Mouse (Mus musculus): ENCODE results near the gene Ssr4. TPM values are rescaled to one million over a fixed set of nuclear protein-coding genes. Genes with fewer than 3 reads are reported as not detected.
"Not testable (repeated sequence)": the region's sequence is repeated elsewhere in the genome, so short reads cannot be mapped to it uniquely, and the experiment has no call there.

Ssr4 gene
- 49.0 and 53.3 TPM in 2 replicates for polyA plus RNA-seq (2012; rRNA removed)

DNA sequence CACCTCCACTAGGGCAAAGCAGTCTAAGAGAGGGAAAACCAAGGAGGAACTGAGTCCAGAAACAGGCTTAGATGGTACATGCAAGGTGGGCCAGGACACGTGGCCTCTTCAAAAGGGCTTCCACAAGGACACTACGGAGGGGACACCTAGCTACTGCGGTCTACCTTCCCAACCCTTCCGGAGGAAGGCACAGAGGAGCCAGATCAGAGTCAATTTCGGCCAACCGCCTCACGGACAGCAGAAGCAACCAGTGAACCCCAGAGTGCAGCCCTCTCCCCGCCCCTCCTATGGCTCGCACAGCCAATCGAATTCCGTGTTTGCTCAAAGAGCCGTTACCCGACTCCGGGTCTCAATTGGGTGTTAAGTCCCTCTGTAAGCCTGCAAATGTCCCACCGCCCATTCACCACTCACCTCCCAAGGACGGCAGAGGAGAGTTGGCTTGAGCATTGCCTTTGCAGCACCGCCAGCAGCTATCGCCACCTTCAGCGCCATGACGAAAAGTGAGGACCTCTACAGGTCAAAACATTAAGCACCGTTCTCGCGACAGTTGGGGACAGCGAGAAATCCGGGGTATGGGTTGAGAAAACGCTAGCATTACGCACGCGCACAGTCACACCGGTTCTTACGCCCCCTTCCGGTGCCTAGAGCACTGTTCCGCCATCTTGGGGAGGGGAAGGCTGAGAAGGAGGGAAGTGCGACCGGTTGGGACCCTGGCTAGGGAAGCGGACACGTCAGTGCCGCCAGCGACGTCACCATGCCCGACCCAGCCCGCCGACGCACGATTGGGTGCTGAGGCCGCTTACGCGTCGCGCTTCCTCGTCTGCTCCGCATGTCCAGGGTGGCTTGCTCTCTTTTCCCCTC, at the start of gene Ssr4, which contains the start of gene Idh3g:
Gene Ssr4, plus strand, starts transcription at position 665 of the 861 bp plus-strand sequence.
Gene Idh3g, minus strand, starts transcription at position 534 of the 861 bp plus-strand sequence.
- Histone ChIP-seq H3K27ac (ENCODE audit: control insufficient read depth, insufficient read depth, low read depth, low read length) (peak within 1 kb of the TSS; percentile 92), H3K36me3 (ENCODE audit: control insufficient read depth, insufficient read depth, low read length) (no peaks in the 10 kb centered on the region), H3K27me3 (ENCODE audit: control insufficient read depth, insufficient read depth, low read length) (no peaks in the 10 kb centered on the region), H3K4me1 (ENCODE audit: control insufficient read depth, insufficient read depth, low read length) (peaks cover 4% of the 10 kb centered on the region), H3K4me3 (ENCODE audit: control insufficient read depth, low read depth, low read length) (peak within 1 kb of the TSS; percentile 90)
- no peak; the same call in 1 of the 2 replicates for TF ChIP-seq POLR2A (IDR thresholded peaks at IDR 0.05; ENCODE audit: control insufficient read depth, low read depth, low read length)
- TF ChIP-seq CTCF (IDR thresholded peaks at IDR 0.05; ENCODE audit: control insufficient read depth, insufficient read depth, insufficient replicate concordance, low read depth, low read length), result peak; percentile 18; the same call in 1 of the 2 replicates

DNA sequence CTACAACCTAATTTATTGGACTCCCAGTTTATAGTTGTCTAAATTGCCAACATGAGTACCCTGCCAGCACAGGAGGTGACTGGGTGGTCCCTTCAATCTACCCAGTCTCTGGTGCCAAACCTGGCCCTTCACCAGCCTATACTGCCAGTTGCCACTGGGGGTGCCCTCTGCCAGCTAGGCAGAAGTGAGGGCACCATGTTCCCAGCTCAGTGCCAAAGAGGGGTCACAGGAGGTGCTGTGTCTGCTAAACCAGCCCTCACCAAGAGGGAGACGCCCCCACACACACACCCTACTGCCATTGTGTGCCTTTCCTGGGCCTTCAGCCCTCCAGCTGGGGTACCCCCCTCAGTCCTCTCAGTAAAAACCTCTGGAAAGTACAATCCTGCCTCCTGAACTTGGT, 48.7 kb upstream of the Ssr4 start:
- no peaks in the 10 kb centered on the region for H3K4me1 ChIP-seq (ENCODE audit: control insufficient read depth, insufficient read depth, low read length)
- no peaks in the 10 kb centered on the region for H3K27me3 ChIP-seq (ENCODE audit: control insufficient read depth, insufficient read depth, low read length)
- H3K4me3 ChIP-seq (ENCODE audit: control insufficient read depth, low read depth, low read length), result no peak overlapping the region
- H3K36me3 ChIP-seq (ENCODE audit: control insufficient read depth, insufficient read depth, low read length), result no peaks in the 10 kb centered on the region
- H3K27ac ChIP-seq (ENCODE audit: control insufficient read depth, insufficient read depth, low read depth, low read length), result no peak overlapping the region
- TF ChIP-seq POLR2A (IDR thresholded peaks at IDR 0.05; ENCODE audit: control insufficient read depth, low read depth, low read length) (no peak), CTCF (IDR thresholded peaks at IDR 0.05; ENCODE audit: control insufficient read depth, insufficient read depth, insufficient replicate concordance, low read depth, low read length) (no peak)

DNA sequence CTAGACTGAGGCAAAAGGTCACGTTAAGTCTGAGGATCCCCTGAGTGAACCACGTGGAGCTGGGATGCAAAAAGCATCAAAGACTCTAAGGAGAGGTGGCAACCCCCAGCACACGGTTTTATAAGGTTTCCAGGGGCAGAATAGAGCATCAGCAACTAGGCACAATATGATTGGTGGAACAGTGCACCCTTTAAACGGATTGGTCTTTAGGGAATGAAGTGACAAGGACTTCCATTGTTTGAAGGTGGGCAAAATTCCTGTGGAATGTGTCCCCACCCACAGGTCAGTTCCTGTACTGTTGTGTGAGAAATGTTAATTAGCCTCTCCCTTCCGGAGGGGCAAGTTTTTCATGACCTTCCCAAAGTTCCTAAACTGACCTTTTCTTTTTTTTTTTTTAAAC, 47.7 kb upstream of the Ssr4 start:
- Histone ChIP-seq H3K4me1 (ENCODE audit: control insufficient read depth, insufficient read depth, low read length) (no peaks in the 10 kb centered on the region), H3K27ac (ENCODE audit: control insufficient read depth, insufficient read depth, low read depth, low read length) (no peak overlapping the region), H3K36me3 (ENCODE audit: control insufficient read depth, insufficient read depth, low read length) (no peaks in the 10 kb centered on the region), H3K27me3 (ENCODE audit: control insufficient read depth, insufficient read depth, low read length) (no peaks in the 10 kb centered on the region), H3K4me3 (ENCODE audit: control insufficient read depth, low read depth, low read length) (no peak overlapping the region)
- no peak for TF ChIP-seq CTCF (IDR thresholded peaks at IDR 0.05; ENCODE audit: control insufficient read depth, insufficient read depth, insufficient replicate concordance, low read depth, low read length)

DNA sequence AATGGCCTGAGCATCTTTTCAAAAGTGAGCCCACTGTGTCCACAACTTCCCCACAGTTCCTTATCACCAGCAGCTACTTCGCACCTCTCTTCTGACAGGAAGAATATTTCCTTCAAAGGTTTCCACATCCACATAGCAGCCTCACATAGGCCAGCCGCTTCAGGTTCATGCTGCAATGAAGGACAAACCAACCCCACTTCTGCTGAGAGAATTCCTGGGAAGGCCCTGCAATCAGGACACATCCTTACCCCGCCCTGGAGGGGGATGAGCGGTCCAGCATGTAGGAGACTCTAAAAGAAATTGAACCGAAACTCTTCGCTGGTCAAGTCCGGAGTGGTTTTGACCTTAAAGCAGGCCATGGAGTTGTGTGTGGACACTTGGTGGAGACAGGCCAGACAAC, 47.0 kb upstream of the Ssr4 start:
- H3K36me3 ChIP-seq (ENCODE audit: control insufficient read depth, insufficient read depth, low read length); H3K27ac ChIP-seq (ENCODE audit: control insufficient read depth, insufficient read depth, low read depth, low read length); H3K4me1 ChIP-seq (ENCODE audit: control insufficient read depth, insufficient read depth, low read length); H3K4me3 ChIP-seq (ENCODE audit: control insufficient read depth, low read depth, low read length); H3K27me3 ChIP-seq (ENCODE audit: control insufficient read depth, insufficient read depth, low read length): not testable (repeated sequence)

- no peak overlapping the region for H3K27ac ChIP-seq (ENCODE audit: control insufficient read depth, insufficient read depth, low read depth, low read length)
- no peaks in the 10 kb centered on the region for H3K36me3 ChIP-seq (ENCODE audit: control insufficient read depth, insufficient read depth, low read length)
These were observed 41.9 kb upstream of the Ssr4 start for GRCm38 (mm10) chrX:73744774-73745481.

DNA sequence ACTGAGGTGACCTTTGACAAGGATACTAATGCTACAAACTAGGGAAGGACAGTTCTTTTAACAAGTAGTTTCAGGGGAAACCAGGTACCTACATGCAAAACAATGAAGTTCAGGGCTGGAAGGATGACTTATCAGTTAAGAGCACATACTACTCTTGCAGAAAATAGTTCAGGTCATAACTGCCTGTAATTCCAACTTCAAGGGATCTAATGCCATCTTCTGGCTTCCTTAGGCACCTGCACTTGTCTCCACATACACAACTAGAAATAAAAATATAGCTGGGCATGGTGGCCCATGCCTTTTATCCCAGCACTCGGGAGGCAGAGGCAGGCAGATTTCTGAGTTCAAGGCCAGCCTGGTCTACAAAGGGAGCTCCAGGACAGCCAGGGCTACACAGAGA, 37.9 kb upstream of the Ssr4 start:
- Histone ChIP-seq H3K4me3 (ENCODE audit: control insufficient read depth, low read depth, low read length) (no peak overlapping the region), H3K4me1 (ENCODE audit: control insufficient read depth, insufficient read depth, low read length) (no peaks in the 10 kb centered on the region), H3K36me3 (ENCODE audit: control insufficient read depth, insufficient read depth, low read length) (no peaks in the 10 kb centered on the region), H3K27me3 (ENCODE audit: control insufficient read depth, insufficient read depth, low read length) (no peaks in the 10 kb centered on the region), H3K27ac (ENCODE audit: control insufficient read depth, insufficient read depth, low read depth, low read length) (no peak overlapping the region)
- TF ChIP-seq POLR2A (IDR thresholded peaks at IDR 0.05; ENCODE audit: control insufficient read depth, low read depth, low read length) (no peak), CTCF (IDR thresholded peaks at IDR 0.05; ENCODE audit: control insufficient read depth, insufficient read depth, insufficient replicate concordance, low read depth, low read length) (no peak)

More at GRCm38 (mm10) chrX:73744774-73745481, 41.9 kb upstream of the Ssr4 start:
- H3K4me3 ChIP-seq (ENCODE audit: control insufficient read depth, low read depth, low read length), result no peak overlapping the region
- TF ChIP-seq CTCF (IDR thresholded peaks at IDR 0.05; ENCODE audit: control insufficient read depth, insufficient read depth, insufficient replicate concordance, low read depth, low read length) (no peak), POLR2A (IDR thresholded peaks at IDR 0.05; ENCODE audit: control insufficient read depth, low read depth, low read length) (no peak)
- no peaks in the 10 kb centered on the region for H3K27me3 ChIP-seq (ENCODE audit: control insufficient read depth, insufficient read depth, low read length)
- no peaks in the 10 kb centered on the region for H3K4me1 ChIP-seq (ENCODE audit: control insufficient read depth, insufficient read depth, low read length)

DNA sequence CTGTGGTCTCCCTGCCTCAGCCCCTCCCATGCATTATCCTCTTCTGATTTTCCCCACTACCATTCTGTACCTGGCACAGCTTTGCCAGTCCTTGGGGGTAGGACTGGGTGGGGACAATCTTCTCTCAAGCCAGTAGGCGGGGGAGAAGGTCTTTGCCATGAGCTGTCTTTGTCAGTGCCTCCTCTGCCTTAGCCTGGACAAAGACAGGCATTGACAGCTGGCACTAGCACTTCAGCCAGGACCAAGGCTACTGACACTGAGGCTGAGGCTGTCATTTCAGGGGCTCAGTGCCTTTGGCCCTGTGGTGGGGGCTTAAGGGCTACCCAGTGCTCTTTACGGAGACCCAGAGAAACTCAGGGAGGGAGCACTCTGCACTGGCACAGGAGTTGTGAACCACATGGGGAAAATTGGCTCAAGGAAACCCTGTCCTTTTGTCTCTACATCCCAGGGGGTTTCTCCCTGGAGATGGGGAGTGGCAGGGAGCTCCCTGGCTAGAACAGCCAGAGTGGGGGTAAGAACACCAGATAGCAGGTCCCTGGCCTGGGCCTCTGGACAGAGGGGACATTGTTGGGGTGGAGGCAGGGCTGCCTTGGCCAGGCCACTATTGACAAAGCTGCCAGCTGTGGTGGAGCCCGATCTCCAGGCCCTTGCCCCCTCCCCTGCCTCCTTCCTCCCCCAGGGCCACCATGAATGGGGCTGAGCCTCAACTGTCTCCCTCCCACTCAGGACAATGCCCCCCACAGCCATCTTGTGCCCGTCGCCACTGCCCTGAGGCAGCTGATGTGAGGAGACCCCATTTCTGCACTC, 30.3 kb upstream of the Ssr4 start, which contains the start of gene Plxnb3:
Gene Plxnb3, plus strand, starts transcription at position 757 of the 807 bp plus-strand sequence.
- TF ChIP-seq POLR2A (IDR thresholded peaks at IDR 0.05; ENCODE audit: control insufficient read depth, low read depth, low read length) (no peak), CTCF (IDR thresholded peaks at IDR 0.05; ENCODE audit: control insufficient read depth, insufficient read depth, insufficient replicate concordance, low read depth, low read length) (no peak)
- Histone ChIP-seq H3K27me3 (ENCODE audit: control insufficient read depth, insufficient read depth, low read length) (no peaks in the 10 kb centered on the region), H3K4me3 (ENCODE audit: control insufficient read depth, low read depth, low read length) (no peak within 1 kb of the TSS), H3K4me1 (ENCODE audit: control insufficient read depth, insufficient read depth, low read length) (no peaks in the 10 kb centered on the region), H3K27ac (ENCODE audit: control insufficient read depth, insufficient read depth, low read depth, low read length) (no peak within 1 kb of the TSS), H3K36me3 (ENCODE audit: control insufficient read depth, insufficient read depth, low read length) (no peaks in the 10 kb centered on the region)

Data from testis, adult 2 months (tissue).